Mouse (Mus musculus): Measurements from ENCODE around the gene Hist1h4h. TPM values are rescaled to one million over a fixed set of nuclear protein-coding genes. Genes with fewer than 3 reads are reported as not detected.

Hist1h4h gene
- polyA plus RNA-seq, 2 experiments: 5.3 to 24.1 TPM

GRCm38 (mm10) chr13:23523976-23524375, 6.9 kb upstream of the Hist1h4h start:
- no peak overlapping the region for H3K27ac ChIP-seq
- no peaks in the 10 kb centered on the region for H3K27me3 ChIP-seq (ENCODE audit: control insufficient read depth, insufficient read depth, low read length)
- H3K36me3 ChIP-seq (replicated peaks; ENCODE audit: control insufficient read depth, insufficient read depth, low read depth): no peaks in the 10 kb centered on the region
- DNase-seq (ENCODE audit: low read depth in 3 of 3, low spot score in 3 of 3): no peak
- WGBS (ENCODE audit: insufficient replicate concordance): 30% methylated on average over 5 of the region's 5 CpGs
- TF ChIP-seq CTCF (IDR thresholded peaks at IDR 0.05; ENCODE audit: low read depth) (no peak), EP300 (IDR thresholded peaks at IDR 0.05; ENCODE audit: low read depth) (no peak)
- no peak overlapping the region for H3K4me3 ChIP-seq (ENCODE audit: insufficient read depth in 1 of 2, low read depth in 2 of 2, low read length in 2 of 2)
- no peak for ATAC-seq (ENCODE audit: insufficient read depth)
- no peaks in the 10 kb centered on the region for H3K9me3 ChIP-seq (ENCODE audit: control insufficient read depth, low read length)
- H3K9ac ChIP-seq (replicated peaks): no peak overlapping the region
- H3K4me1 ChIP-seq (replicated peaks; ENCODE audit: control insufficient read depth in 2 of 2, insufficient read depth in 2 of 2, low read length in 1 of 2): peaks cover 12 to 24% of the 10 kb centered on the region in 2 experiments
- no peak overlapping the region for H3K4me2 ChIP-seq (ENCODE audit: low read depth)

- DNase-seq (ENCODE audit: low read depth in 3 of 3, low spot score in 3 of 3): peak; percentile 73 to 77 (median 76)
- no peak for ATAC-seq (ENCODE audit: insufficient read depth)
- peak overlapping the region; percentile 26 for H3K4me2 ChIP-seq (ENCODE audit: low read depth)
- no peaks in the 10 kb centered on the region for H3K9me3 ChIP-seq (ENCODE audit: control insufficient read depth, low read length)
- peaks cover 12 to 23% of the 10 kb centered on the region in 2 experiments for H3K4me1 ChIP-seq (replicated peaks; ENCODE audit: control insufficient read depth in 2 of 2, insufficient read depth in 2 of 2, low read length in 1 of 2)
- TF ChIP-seq EP300 (IDR thresholded peaks at IDR 0.05; ENCODE audit: low read depth): no peak
- TF ChIP-seq CTCF (IDR thresholded peaks at IDR 0.05; ENCODE audit: low read depth): peak; percentile 94
- H3K36me3 ChIP-seq (replicated peaks; ENCODE audit: control insufficient read depth, insufficient read depth, low read depth): no peaks in the 10 kb centered on the region
- H3K9ac ChIP-seq (replicated peaks): no peak overlapping the region
- no peak overlapping the region for H3K27ac ChIP-seq
- H3K27me3 ChIP-seq (ENCODE audit: control insufficient read depth, insufficient read depth, low read length): no peaks in the 10 kb centered on the region
- H3K4me3 ChIP-seq (ENCODE audit: insufficient read depth in 1 of 2, low read depth in 2 of 2, low read length in 2 of 2): no peak overlapping the region
- WGBS (ENCODE audit: insufficient replicate concordance): 9% methylated on average over 5 of the region's 5 CpGs
These were observed 6.2 kb upstream of the Hist1h4h start for GRCm38 (mm10) chr13:23524654-23525053.

GRCm38 (mm10) chr13:23525901-23526300, 4.9 kb upstream of the Hist1h4h start:
- Histone ChIP-seq H3K9ac (replicated peaks) (peak overlapping the region; percentile 43), H3K4me3 (ENCODE audit: insufficient read depth in 1 of 2, low read depth in 2 of 2, low read length in 2 of 2) (peak overlapping the region; percentile 46 to 47), H3K27me3 (ENCODE audit: control insufficient read depth, insufficient read depth, low read length) (no peaks in the 10 kb centered on the region), H3K27ac (no peak overlapping the region; the same call in 1 of the 2 replicates), H3K9me3 (ENCODE audit: control insufficient read depth, low read length) (no peaks in the 10 kb centered on the region), H3K4me2 (ENCODE audit: low read depth) (peak overlapping the region; percentile 64), H3K36me3 (replicated peaks; ENCODE audit: control insufficient read depth, insufficient read depth, low read depth) (no peaks in the 10 kb centered on the region), H3K4me1 (replicated peaks; ENCODE audit: control insufficient read depth in 2 of 2, insufficient read depth in 2 of 2, low read length in 1 of 2) (peaks cover 11 to 17% of the 10 kb centered on the region in 2 experiments)
- ATAC-seq (ENCODE audit: insufficient read depth): no peak
- DNase-seq (ENCODE audit: low read depth in 3 of 3, low spot score in 3 of 3): no peak
- WGBS (ENCODE audit: insufficient replicate concordance): 1% methylated on average over 10 of the region's 10 CpGs
- TF ChIP-seq EP300 (IDR thresholded peaks at IDR 0.05; ENCODE audit: low read depth) (no peak), CTCF (IDR thresholded peaks at IDR 0.05; ENCODE audit: low read depth) (no peak)

GRCm38 (mm10) chr13:23526312-23526711, 4.5 kb upstream of the Hist1h4h start:
- WGBS (ENCODE audit: insufficient replicate concordance): under 1% methylated on average over 17 of the region's 17 CpGs
- Histone ChIP-seq H3K27me3 (ENCODE audit: control insufficient read depth, insufficient read depth, low read length) (no peaks in the 10 kb centered on the region), H3K4me2 (ENCODE audit: low read depth) (peak overlapping the region; percentile 64), H3K36me3 (replicated peaks; ENCODE audit: control insufficient read depth, insufficient read depth, low read depth) (no peaks in the 10 kb centered on the region), H3K4me1 (replicated peaks; ENCODE audit: control insufficient read depth in 2 of 2, insufficient read depth in 2 of 2, low read length in 1 of 2) (peaks cover 7 to 16% of the 10 kb centered on the region in 2 experiments), H3K9me3 (ENCODE audit: control insufficient read depth, low read length) (no peaks in the 10 kb centered on the region), H3K9ac (replicated peaks) (peak overlapping the region; percentile 59), H3K27ac (no peak overlapping the region), H3K4me3 (ENCODE audit: insufficient read depth in 1 of 2, low read depth in 2 of 2, low read length in 2 of 2) (peak overlapping the region; percentile 46 to 56)
- DNase-seq (ENCODE audit: low read depth in 3 of 3, low spot score in 3 of 3) (peak; percentile 79 to 81 (median 80)), ATAC-seq (ENCODE audit: insufficient read depth) (no peak)
- peak; percentile 34; the same call in 1 of the 2 replicates for TF ChIP-seq EP300 (IDR thresholded peaks at IDR 0.05; ENCODE audit: low read depth)
- TF ChIP-seq CTCF (IDR thresholded peaks at IDR 0.05; ENCODE audit: low read depth): no peak

GRCm38 (mm10) chr13:23529005-23529404, 1.8 kb upstream of the Hist1h4h start:
- Histone ChIP-seq H3K27me3 (ENCODE audit: control insufficient read depth, insufficient read depth, low read length) (no peaks in the 10 kb centered on the region), H3K27ac (no peak overlapping the region; the same call in 1 of the 2 replicates), H3K36me3 (replicated peaks; ENCODE audit: control insufficient read depth, insufficient read depth, low read depth) (no peaks in the 10 kb centered on the region), H3K4me2 (ENCODE audit: low read depth) (no peak overlapping the region), H3K4me3 (ENCODE audit: insufficient read depth in 1 of 2, low read depth in 2 of 2, low read length in 2 of 2) (no peak overlapping the region), H3K9me3 (ENCODE audit: control insufficient read depth, low read length) (no peaks in the 10 kb centered on the region), H3K9ac (replicated peaks) (no peak overlapping the region), H3K4me1 (replicated peaks; ENCODE audit: control insufficient read depth in 2 of 2, insufficient read depth in 2 of 2, low read length in 1 of 2) (peaks cover 17 to 23% of the 10 kb centered on the region in 2 experiments)
- 78% methylated on average over 5 of the region's 5 CpGs for WGBS (ENCODE audit: insufficient replicate concordance)
- TF ChIP-seq EP300 (IDR thresholded peaks at IDR 0.05; ENCODE audit: low read depth) (no peak), CTCF (IDR thresholded peaks at IDR 0.05; ENCODE audit: low read depth) (no peak)
- ATAC-seq (ENCODE audit: insufficient read depth) (no peak), DNase-seq (ENCODE audit: low read depth in 3 of 3, low spot score in 3 of 3) (no peak)
